Mouse (Mus musculus) kidney, adult 8-10 months (tissue): ENCODE data around the gene Trim13.

ENCODE experiments used
- DNase-seq, 2 experiments: peaks; one replicate each; pipeline ENCODE4 v3.0.0; 2022

Trim13 gene

GRCm38 (mm10) chr14:61620371-61620770 lies 22.3 kb downstream of the Trim13 start:
- no peak for DNase-seq

- DNase-seq: no peak
Measured at GRCm38 (mm10) chr14:61635969-61636368, 37.9 kb downstream of the Trim13 start.

- no peak for DNase-seq
Measured at GRCm38 (mm10) chr14:61642668-61643067, 44.6 kb downstream of the Trim13 start.

- DNase-seq: no peak
Measured at GRCm38 (mm10) chr14:61645547-61645946, 47.5 kb downstream of the Trim13 start.

GRCm38 (mm10) chr14:61647182-61647880 lies 49.3 kb downstream of the Trim13 start:
- peak in 1 of 2 experiments; percentile 33 for DNase-seq

- peak; percentile 25 to 40 for DNase-seq
Measured at GRCm38 (mm10) chr14:61647881-61648684, 50.0 kb downstream of the Trim13 start.

GRCm38 (mm10) chr14:61648685-61649504 lies 50.8 kb downstream of the Trim13 start:
- DNase-seq: peak; percentile 95

- DNase-seq: peak; percentile 37 to 54
Measured at GRCm38 (mm10) chr14:61650291-61650960, 52.4 kb downstream of the Trim13 start.
